Mouse (Mus musculus) cerebellum, adult 11 months (tissue): ENCODE measurements at regions not wholly inside any gene's neighbourhood (a gene's known extent, or its start where the extent isn't known, plus 50 kb on each side); places are given as distances from the start of the nearest gene placed in this dataset.
"Not testable (repeated sequence)": the region's sequence is repeated elsewhere in the genome, so short reads cannot be mapped to it uniquely, and the experiment has no call there.

Experiments
- DNase-seq: peaks from one replicate; pipeline ENCODE4 v3.0.0; 2022

DNA sequence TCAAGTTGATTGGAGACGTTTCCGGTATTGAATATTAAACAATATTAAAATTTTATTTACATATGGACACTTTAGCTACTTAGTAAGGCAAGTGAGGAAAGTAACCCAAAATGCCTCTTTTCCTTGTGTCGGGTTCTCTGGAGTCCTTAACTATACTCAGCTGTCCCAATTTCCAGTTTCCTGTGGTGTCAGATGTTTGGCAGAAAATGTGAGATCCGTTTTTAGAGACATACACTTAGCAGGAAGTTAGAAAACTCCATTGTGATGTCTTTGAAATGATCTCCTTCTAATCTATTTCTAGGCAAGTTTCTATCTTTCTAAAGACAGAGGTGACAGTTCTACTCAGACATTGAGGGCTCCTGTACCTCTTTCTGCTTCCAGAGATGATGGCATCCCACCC, 168.9 kb upstream of the Plcxd3 start:
- DNase-seq, result no peak

DNA sequence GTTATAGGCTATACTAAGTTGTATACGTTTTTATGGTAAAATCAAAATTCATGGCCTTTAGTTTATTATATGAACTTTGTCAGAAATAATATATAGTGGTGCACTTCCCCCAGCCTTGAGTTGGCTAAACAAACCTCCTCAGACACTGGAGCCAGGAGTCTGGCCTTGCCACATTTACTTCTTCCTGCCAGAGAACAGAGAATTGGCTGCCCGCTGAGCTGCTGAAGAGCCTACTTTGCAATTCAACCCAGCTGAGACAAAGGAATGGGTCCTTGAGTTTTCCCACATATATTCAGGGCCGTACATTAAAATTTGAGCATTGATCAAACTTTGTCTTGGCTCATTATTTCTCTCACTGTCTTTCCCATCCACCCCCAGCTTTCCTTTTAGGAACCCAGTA, 161.9 kb upstream of the Plcxd3 start:
- DNase-seq, result peak; percentile 8

DNA sequence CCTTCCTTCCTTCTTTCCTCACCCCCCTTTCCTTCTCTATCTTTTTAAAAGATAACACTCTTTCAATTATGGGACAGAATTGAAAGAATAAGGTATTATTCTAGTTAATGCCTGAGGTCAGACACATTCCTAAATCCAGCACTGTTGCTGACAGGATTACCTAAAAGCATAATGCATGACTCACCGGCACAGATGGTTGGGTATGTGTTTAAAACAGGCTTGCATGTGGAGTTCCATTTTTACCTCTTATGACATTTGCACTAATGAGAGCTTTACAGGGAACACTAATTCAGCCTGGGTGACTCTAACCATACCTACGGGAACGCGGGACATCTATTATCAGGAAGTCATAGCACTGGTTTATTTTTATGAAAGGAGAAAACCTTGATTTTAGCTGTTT, 156.2 kb upstream of the Plcxd3 start:
- peak; percentile 46 for DNase-seq

DNA sequence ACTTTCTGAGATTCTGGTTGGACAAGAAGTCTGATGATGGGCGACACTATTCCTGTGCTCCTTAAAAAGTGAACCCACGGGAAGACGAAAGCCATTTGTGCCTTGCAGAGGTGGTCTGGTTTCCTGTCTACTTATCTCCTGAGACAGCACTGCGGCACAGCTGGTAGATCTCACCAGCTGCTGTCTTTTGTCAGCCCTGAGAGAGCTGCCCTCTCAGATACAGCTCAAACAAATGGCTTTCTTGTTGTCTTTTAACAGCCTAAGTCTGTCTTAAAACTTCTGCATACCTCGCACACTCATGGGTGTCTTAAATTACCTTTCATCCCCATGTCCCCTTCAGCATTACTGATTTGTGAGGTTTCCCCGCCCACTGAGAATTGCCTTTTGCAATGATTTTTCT, 147.2 kb upstream of the Plcxd3 start:
- no peak for DNase-seq

DNA sequence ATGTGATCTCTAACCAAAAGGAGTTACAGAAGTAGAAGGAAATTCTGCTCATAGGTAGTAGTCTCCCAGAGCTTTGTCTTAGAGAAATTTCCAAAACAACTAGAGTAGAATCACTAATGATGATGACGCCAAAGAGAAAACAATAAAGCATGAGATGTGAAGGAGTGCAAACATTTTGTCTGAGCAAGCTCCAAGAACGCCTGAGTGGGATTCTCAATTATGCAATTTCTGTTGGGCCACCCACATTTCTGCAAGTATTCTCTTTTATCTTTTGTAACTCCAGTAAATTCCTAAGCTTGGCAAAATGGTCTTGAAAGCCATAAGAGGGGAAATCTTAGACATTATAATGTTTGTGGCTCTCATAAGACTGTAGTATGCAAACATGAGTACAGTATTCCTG, 134.6 kb upstream of the Plcxd3 start:
- DNase-seq, result no peak

DNA sequence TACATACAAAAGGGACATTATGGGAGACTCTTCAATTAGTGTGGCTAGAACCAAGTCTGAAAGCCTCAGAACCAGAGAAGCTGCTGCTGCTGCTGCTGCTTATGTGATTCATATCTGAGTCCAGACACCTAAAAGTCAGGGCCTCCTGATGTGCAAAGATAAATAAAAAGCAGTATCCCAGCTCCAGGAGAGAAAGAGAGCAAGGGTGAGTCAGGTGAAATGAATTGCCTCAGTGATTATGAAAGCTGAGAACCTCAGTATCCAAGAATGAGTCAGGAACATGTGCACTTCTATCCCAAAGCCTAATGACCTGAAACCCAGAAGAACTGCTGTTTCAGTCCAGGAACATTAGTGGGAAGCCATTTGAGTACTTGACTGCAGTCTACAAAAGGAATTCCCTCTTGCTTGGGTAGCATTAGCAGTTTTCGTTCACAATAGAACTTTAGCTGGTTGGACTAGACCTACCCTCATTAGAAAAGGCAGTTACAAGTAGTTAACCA, 127.6 kb upstream of the Plcxd3 start:
- DNase-seq, result no peak

DNA sequence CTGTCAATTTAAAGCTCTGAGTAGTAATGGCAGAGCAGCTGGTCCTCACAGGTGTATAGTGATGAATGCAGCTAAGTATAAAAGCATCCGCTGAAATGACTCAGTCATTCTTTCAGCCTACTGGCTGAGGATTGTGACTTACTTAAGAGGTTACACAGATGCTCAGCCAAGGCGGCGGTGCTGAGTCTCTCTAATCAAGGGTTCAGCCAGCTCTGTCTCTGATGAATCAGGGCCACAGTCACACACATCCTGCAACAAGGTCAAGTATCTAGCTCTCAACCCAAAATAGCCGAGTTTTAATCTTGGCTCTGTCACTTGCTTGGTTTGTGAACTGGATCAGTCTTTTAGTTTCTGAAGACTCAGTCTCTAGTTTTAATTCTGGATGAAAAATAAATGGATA, 110.7 kb upstream of the Plcxd3 start:
- DNase-seq, result no peak

DNA sequence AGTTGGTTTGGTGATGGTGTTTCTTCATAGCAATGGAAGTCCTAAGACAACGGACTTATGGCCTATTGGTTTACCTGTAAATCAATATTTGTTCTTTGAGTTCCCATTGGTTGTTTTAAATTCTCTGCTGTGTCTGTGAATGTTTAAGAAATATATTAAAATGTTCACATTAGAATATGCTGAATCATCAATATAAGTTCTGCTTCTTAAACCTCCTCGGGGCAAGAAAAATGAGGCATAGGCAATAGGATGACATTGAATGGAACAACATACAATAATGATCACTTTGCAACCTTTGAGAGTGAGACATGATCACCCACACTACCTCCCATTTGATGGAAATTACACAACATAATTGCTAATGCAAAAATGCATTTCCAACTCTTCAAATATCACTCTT, 105.5 kb upstream of the Plcxd3 start:
- no peak for DNase-seq

DNA sequence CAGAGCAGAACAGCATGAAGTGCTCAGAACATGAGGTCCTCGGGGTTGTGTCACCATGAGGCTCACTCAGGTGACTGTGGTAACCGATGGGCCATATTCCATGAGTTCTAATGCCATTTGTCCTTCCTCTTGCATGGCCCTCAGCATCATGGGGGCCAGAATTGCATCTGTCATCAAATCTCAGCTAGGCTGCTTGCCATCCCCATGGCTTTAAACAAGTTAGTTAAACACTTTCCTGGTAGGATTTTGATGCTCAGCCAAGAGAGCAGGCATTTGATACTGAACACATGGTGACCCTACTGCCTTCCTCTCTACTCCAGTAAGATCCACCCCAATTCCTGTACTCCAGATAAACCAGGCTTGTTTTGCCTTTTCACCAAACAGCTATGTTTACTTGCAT, 98.3 kb upstream of the Plcxd3 start:
- peak; percentile 5 for DNase-seq

DNA sequence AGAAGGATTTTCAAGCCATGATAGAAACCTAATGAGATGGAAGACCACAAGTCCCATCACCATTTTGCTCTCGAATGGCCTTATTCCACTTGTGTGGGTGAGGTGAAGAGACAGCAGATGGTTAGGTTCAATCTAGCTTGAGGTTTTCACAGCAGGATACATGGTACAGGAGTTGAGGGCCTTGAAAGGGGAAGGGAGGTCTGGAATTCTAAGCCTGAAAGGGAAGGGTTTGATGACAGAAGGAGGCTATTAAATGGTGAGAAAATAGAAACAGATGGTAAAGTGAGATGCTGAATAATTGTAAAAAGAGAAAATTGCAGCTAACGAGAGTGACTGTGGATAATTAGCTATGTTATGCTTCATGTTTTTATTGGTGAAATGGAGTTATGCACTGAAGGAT, 67.8 kb upstream of the Plcxd3 start:
- DNase-seq, result peak; percentile 31

DNA sequence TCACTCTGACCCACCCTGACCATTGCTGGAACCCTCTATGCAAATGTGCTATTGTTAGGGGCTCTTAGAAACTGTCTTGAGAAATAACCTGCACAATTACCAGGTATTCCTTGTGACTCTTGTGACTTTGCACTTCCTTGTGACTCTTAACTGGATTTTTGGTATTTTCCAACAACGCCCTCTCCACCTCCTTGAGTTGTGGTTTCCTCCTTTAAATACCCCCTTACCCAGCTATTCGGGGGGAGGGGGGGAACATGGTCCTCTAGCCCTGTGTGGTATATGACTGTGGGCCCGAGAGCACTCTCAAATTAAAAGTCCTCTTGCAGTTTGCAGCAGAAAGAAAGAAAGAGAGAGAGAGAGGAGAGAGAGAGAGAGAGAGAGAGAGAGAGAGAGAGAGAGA, 61.6 kb upstream of the Plcxd3 start:
- DNase-seq, result not testable (repeated sequence)

DNA sequence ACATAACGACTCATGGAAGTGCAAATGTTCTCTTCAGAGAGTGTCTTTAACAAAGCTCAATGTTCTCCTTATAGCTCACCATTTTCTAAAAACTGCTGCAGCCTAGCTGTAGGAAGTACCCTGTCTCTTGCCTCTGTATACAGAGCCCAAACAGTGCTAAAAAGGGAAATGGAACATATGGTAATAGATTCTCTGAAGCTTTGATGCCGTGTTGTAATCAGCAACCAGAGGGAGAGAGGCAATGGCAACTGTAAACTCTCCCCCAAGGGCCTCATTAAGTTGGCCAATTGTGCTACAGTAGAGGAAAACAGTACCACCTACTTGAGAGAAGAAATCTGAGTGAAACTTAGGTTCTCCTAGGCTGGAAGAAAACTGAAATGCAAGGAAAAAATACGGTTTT, 59.4 kb upstream of the Plcxd3 start:
- DNase-seq, result no peak
